In the genomic region with DNA sequence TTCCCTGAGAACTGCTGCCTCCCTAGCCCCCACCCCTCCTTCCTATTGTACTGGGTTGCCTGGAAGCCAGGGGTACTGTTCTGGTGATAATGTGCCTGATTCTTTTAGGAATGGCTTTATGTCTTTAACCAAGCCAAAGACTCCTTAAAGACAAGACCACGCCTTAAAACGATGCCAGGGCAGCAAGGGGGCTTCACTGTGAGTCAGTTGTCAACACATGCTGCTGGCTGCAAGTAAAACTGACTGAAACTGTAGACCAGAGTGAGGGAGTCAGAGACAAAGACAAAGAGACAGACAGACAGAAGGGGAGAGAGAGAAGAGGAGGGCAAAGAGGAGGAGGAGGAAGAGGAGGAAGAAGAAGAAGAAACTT, we compare ENCODE assay signal across 18 mouse cellular contexts. TPM values are rescaled to one million over a fixed set of nuclear protein-coding genes. Genes with fewer than 3 reads are reported as not detected.
A peak's percentile ranks its signal among the peaks of the same experiment; 100 is the strongest.
DNase-seq lines count a peak whose midpoint lies in the region; ATAC-seq and TF ChIP-seq lines count a peak whose summit lies in the region.
"Had no signal": no experiment of that assay in that cellular context is flagged by ENCODE, and none has a peak within 500 bp of the region (broad histone marks: within the 10 kb centered on the region; RNA-seq: fewer than 3 reads in every experiment).

No protein-coding gene starts in this region.

- H3K9ac ChIP-seq in heart, embryonic 13.5 days, result no peak overlapping the region
- no peak overlapping the region for H3K9ac ChIP-seq in lung, embryonic 14.5 days
- H3K9ac ChIP-seq in stomach, embryonic 15.5 days, result no peak overlapping the region
- H3K9ac ChIP-seq: forebrain, embryonic 13.5 days; hindbrain, embryonic 15.5 days; limb, embryonic 13.5 days; liver, embryonic 15.5 days; neural tube, embryonic 13.5 days had no signal

- 0 out of 2 replicates have a peak overlapping the region, but pooled peaks have one; percentile 39 for H3K27ac ChIP-seq in heart, embryonic 13.5 days (replicated peaks)
- peak overlapping the region; percentile 89 for H3K27ac ChIP-seq in lung, embryonic 14.5 days (ENCODE audit: low read depth)
- peak overlapping the region; percentile 44; the same call in 1 of the 2 replicates for H3K27ac ChIP-seq in embryonic fibroblast, embryonic 13.5 days (ENCODE audit: insufficient read depth, low read length)
- H3K27ac ChIP-seq in stomach, embryonic 15.5 days, result peak overlapping the region; percentile 68
- H3K27ac ChIP-seq: forebrain, embryonic 13.5 days; hindbrain, embryonic 15.5 days; limb, embryonic 13.5 days; liver, embryonic 15.5 days; neural tube, embryonic 13.5 days had no signal

- H3K4me1 ChIP-seq in heart, embryonic 13.5 days, result peaks cover 24% of the 10 kb centered on the region
- H3K4me1 ChIP-seq in lung, embryonic 14.5 days (ENCODE audit: insufficient read depth), result peaks cover 9% of the 10 kb centered on the region
- H3K4me1 ChIP-seq in embryonic fibroblast, embryonic 13.5 days (ENCODE audit: control insufficient read depth, insufficient read depth, low read length), result peaks cover 21% of the 10 kb centered on the region
- peaks cover 4% of the 10 kb centered on the region; the same call in 1 of the 2 replicates for H3K4me1 ChIP-seq in stomach, embryonic 15.5 days
- H3K4me1 ChIP-seq: hindbrain, embryonic 15.5 days had no signal

- H3K4me2 ChIP-seq in heart, embryonic 13.5 days, result no peak overlapping the region
- H3K4me2 ChIP-seq in lung, embryonic 14.5 days, result peak overlapping the region; percentile 4; the same call in 1 of the 2 replicates
- H3K4me2 ChIP-seq in stomach, embryonic 15.5 days, result no peak overlapping the region
- H3K4me2 ChIP-seq: forebrain, embryonic 13.5 days; hindbrain, embryonic 15.5 days; limb, embryonic 13.5 days; liver, embryonic 15.5 days; neural tube, embryonic 13.5 days had no signal

- no peak overlapping the region for H3K4me3 ChIP-seq in heart, embryonic 13.5 days
- H3K4me3 ChIP-seq in lung, embryonic 14.5 days (ENCODE audit: low read depth, low read length), result no peak overlapping the region
- no peak overlapping the region for H3K4me3 ChIP-seq in embryonic fibroblast, embryonic 13.5 days (ENCODE audit: insufficient read depth, low read length)
- H3K4me3 ChIP-seq in stomach, embryonic 15.5 days (replicated peaks), result no peak overlapping the region
- H3K4me3 ChIP-seq: forebrain, embryonic 13.5 days; hindbrain, embryonic 15.5 days; limb, embryonic 13.5 days; liver, embryonic 15.5 days; neural tube, embryonic 13.5 days had no signal

- H3K9me3 ChIP-seq in heart, embryonic 13.5 days, result no peaks in the 10 kb centered on the region
- no peaks in the 10 kb centered on the region for H3K9me3 ChIP-seq in lung, embryonic 14.5 days (ENCODE audit: low read depth, low read length)
- H3K9me3 ChIP-seq in stomach, embryonic 15.5 days, result no peaks in the 10 kb centered on the region
- H3K9me3 ChIP-seq: forebrain, embryonic 13.5 days; hindbrain, embryonic 15.5 days; limb, embryonic 13.5 days; liver, embryonic 15.5 days; megakaryocyte, embryonic 14.5 days; neural tube, embryonic 13.5 days had no signal

- ATAC-seq in heart, embryonic 13.5 days (ENCODE audit: extremely low read depth, insufficient number of reproducible peaks, low FRiP score, low TSS enrichment), result no peak
- ATAC-seq in lung, embryonic 14.5 days (ENCODE audit: insufficient read depth), result no peak
- no peak; the same call in 1 of the 2 replicates for ATAC-seq in stomach, embryonic 15.5 days (ENCODE audit: insufficient read depth, low FRiP score, low read depth)
- ATAC-seq: forebrain, embryonic 13.5 days had no signal

- no peak for TF ChIP-seq CTCF in lung, embryonic 14.5 days (IDR thresholded peaks at IDR 0.05; ENCODE audit: low read depth)
- no peak for TF ChIP-seq CTCF in embryonic fibroblast, embryonic 13.5 days (IDR thresholded peaks at IDR 0.05; ENCODE audit: borderline replicate concordance, insufficient read depth, low read length)

- no peaks in the 10 kb centered on the region for H3K36me3 ChIP-seq in heart, embryonic 13.5 days
- H3K36me3 ChIP-seq in lung, embryonic 14.5 days (ENCODE audit: insufficient read depth), result no peaks in the 10 kb centered on the region
- H3K36me3 ChIP-seq in stomach, embryonic 15.5 days, result no peaks in the 10 kb centered on the region
- H3K36me3 ChIP-seq: hindbrain, embryonic 15.5 days; limb, embryonic 13.5 days; liver, embryonic 15.5 days; neural tube, embryonic 13.5 days had no signal

- no peak for TF ChIP-seq POLR2A in embryonic fibroblast, embryonic 13.5 days (IDR thresholded peaks at IDR 0.05; ENCODE audit: low read depth, low read length)

- DNase-seq in heart, postnatal 4 days, result no peak
- DNase-seq in lung, embryonic 14.5 days, result no peak
- DNase-seq in lung, adult 18-20 months, result no peak
- no peak for DNase-seq in spleen, adult 12 weeks (ENCODE audit: low spot score)
- DNase-seq in thymus, postnatal 10 days (ENCODE audit: low spot score in 2 of 2), result no peak
- DNase-seq: cerebellum, adult 11-12 months; cerebellum, postnatal 36 days; thymus, postnatal 36 days had no signal

- H3K27me3 ChIP-seq in heart, embryonic 13.5 days (replicated peaks), result no peaks in the 10 kb centered on the region; the same call in 1 of the 2 replicates
- H3K27me3 ChIP-seq in lung, embryonic 14.5 days (ENCODE audit: insufficient read depth, low read length), result no peaks in the 10 kb centered on the region
- H3K27me3 ChIP-seq in stomach, embryonic 15.5 days (replicated peaks), result no peaks in the 10 kb centered on the region
- H3K27me3 ChIP-seq: forebrain, embryonic 13.5 days; hindbrain, embryonic 15.5 days; limb, embryonic 13.5 days; neural tube, embryonic 13.5 days had no signal

- 44% methylated on average over 2 of the region's 2 CpGs for WGBS in heart, embryonic 13.5 days
- 60% methylated on average over 2 of the region's 2 CpGs for WGBS in lung, embryonic 14.5 days
- WGBS in stomach, embryonic 15.5 days, result 54% methylated on average over 2 of the region's 2 CpGs

RNA-seq across cellular contexts. Expression of gene Tmem214, which starts 17.3 kb away (rescaled TPM):
- 66.8 and 68.0 TPM in 2 replicates for polyA plus RNA-seq in heart, embryonic 13.5 days (2015; fragmentation: Nextera tagmentation; extraction: Ambion mirVana)
- 10 to 100 TPM; 44.4 to 50.0 TPM for total RNA-seq in heart, postnatal 4 days (2021)
- polyA plus RNA-seq in lung, embryonic 14.5 days (2014; fragmentation: Nextera tagmentation; extraction: Ambion mirVana), result 72.3 and 72.5 TPM in 2 replicates
- 102 and 122 TPM in 2 replicates for polyA plus RNA-seq in embryonic fibroblast, embryonic 13.5 days (2011; ENCODE audit: insufficient read length, low read depth, missing spikeins)
- polyA plus RNA-seq in stomach, embryonic 15.5 days (2015; fragmentation: Nextera tagmentation; extraction: Ambion mirVana), result 86.3 and 94.0 TPM in 2 replicates

RNA-seq across cellular contexts. Expression of gene Mapre3, which starts 36.1 kb away (rescaled TPM):
- 16.1 and 16.4 TPM in 2 replicates for polyA plus RNA-seq in heart, embryonic 13.5 days (2015; fragmentation: Nextera tagmentation; extraction: Ambion mirVana)
- 10 to 100 TPM; 16.2 to 18.9 TPM for total RNA-seq in heart, postnatal 4 days (2021)
- polyA plus RNA-seq in lung, embryonic 14.5 days (2014; fragmentation: Nextera tagmentation; extraction: Ambion mirVana), result 17.9 and 18.2 TPM in 2 replicates
- polyA plus RNA-seq in embryonic fibroblast, embryonic 13.5 days (2011; ENCODE audit: insufficient read length, low read depth, missing spikeins), result 24.3 and 26.8 TPM in 2 replicates
- polyA plus RNA-seq in stomach, embryonic 15.5 days (2015; fragmentation: Nextera tagmentation; extraction: Ambion mirVana), result 19.7 and 21.3 TPM in 2 replicates
- total RNA-seq: granulocyte monocyte progenitor cell, adult 5-6 weeks had no signal

RNA-seq across cellular contexts. Expression of gene Agbl5, which starts 38.0 kb away (rescaled TPM):
- polyA plus RNA-seq in heart, embryonic 13.5 days (2015; fragmentation: Nextera tagmentation; extraction: Ambion mirVana), result 9.9 and 11.5 TPM in 2 replicates
- 10 to 100 TPM; 11.8 to 12.7 TPM for total RNA-seq in heart, postnatal 4 days (2021)
- polyA plus RNA-seq in lung, embryonic 14.5 days (2014; fragmentation: Nextera tagmentation; extraction: Ambion mirVana), result 25.2 and 26.0 TPM in 2 replicates
- polyA plus RNA-seq in embryonic fibroblast, embryonic 13.5 days (2011; ENCODE audit: insufficient read length, low read depth, missing spikeins), result 7.2 and 17.0 TPM in 2 replicates
- polyA plus RNA-seq in stomach, embryonic 15.5 days (2015; fragmentation: Nextera tagmentation; extraction: Ambion mirVana), result 15.9 and 23.1 TPM in 2 replicates

RNA-seq across cellular contexts. Expression of gene Ost4, which starts 57.0 kb away (rescaled TPM):
- 421 and 441 TPM in 2 replicates for polyA plus RNA-seq in heart, embryonic 13.5 days (2015; fragmentation: Nextera tagmentation; extraction: Ambion mirVana)
- 100 to 1,000 TPM; 170 TPM for total RNA-seq in heart, postnatal 4 days (2021)
- polyA plus RNA-seq in lung, embryonic 14.5 days (2014; fragmentation: Nextera tagmentation; extraction: Ambion mirVana), result 472 and 477 TPM in 2 replicates
- 335 and 354 TPM in 2 replicates for polyA plus RNA-seq in embryonic fibroblast, embryonic 13.5 days (2011; ENCODE audit: insufficient read length, low read depth, missing spikeins)
- polyA plus RNA-seq in stomach, embryonic 15.5 days (2015; fragmentation: Nextera tagmentation; extraction: Ambion mirVana), result 443 and 450 TPM in 2 replicates

Comparison
In these comparisons a context has a peak if more than half of its experiments do, and no peak if none do; other contexts are left out.
1. H3K27ac ChIP-seq: peak in every context shown above with its lines; median percentile 89 in lung, embryonic 14.5 days; 68 in stomach, embryonic 15.5 days; 44 in embryonic fibroblast, embryonic 13.5 days; 39 in heart, embryonic 13.5 days.